Mouse (Mus musculus): ENCODE results near the gene Tet3.

- TF ChIP-seq POLR2A (IDR thresholded peaks at IDR 0.05; ENCODE audit: insufficient read depth, low read depth, low read length) (no peak), CTCF (IDR thresholded peaks at IDR 0.05) (no peak)
Measured at GRCm38 (mm10) chr6:83326394-83326736, 132.5 kb downstream of the Tet3 start.
